Mouse (Mus musculus): ENCODE data around the gene Irak3. TPM values are rescaled to one million over a fixed set of nuclear protein-coding genes. Genes with fewer than 3 reads are reported as not detected.
"Not testable (repeated sequence)": the region's sequence is repeated elsewhere in the genome, so short reads cannot be mapped to it uniquely, and the experiment has no call there.

The Irak3 gene
- total and polyA plus RNA-seq, 3 experiments, result 0.47 TPM; not detected in 2

DNA sequence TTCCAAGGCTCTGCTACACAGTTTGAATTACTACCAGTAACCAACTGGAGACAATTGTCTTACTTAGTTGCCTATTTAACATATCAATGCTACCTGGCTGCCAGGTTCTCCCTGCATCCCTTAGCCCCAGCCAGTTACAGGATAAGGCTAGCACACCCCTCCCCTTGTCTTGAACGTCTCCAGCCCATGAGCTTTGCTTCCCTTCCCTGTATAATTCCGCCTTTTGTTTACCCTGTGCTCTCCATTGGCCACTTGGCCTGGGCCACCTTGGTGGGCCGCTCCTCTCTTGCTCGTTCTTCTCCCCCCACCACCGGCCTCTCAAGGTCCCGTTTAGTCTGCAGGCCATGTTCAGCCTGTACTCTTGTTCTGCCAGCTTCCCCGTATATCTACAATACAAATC is 87.4 kb downstream of the Irak3 start:
- no peak overlapping the region for H3K4me3 ChIP-seq (ENCODE audit: control insufficient read depth in 1 of 2, insufficient read depth in 1 of 2, low read depth in 2 of 2, low read length in 2 of 2)
- H3K79me2 ChIP-seq (ENCODE audit: control insufficient read depth, insufficient read depth, low read length, poor library complexity), result no peaks in the 10 kb centered on the region; the same call in 1 of the 2 replicates
- DNase-seq (ENCODE audit: low read depth, low spot score), result no peak
- peaks cover 2 to 3% of the 10 kb centered on the region in 2 experiments; a peak in 2 of 4 replicates for H3K36me3 ChIP-seq (ENCODE audit: control insufficient read depth in 1 of 2, insufficient read depth in 2 of 2, low read length in 2 of 2)
- TF ChIP-seq BHLHE40 (IDR thresholded peaks at IDR 0.05; ENCODE audit: borderline replicate concordance, low read depth, low read length) (no peak), NELFE (IDR thresholded peaks at IDR 0.05; ENCODE audit: low read depth, low read length) (no peak), ZKSCAN1 (IDR thresholded peaks at IDR 0.05; ENCODE audit: low read depth, low read length) (no peak), TAL1 (IDR thresholded peaks at IDR 0.05; ENCODE audit: low read length) (no peak), ELF1 (IDR thresholded peaks at IDR 0.05; ENCODE audit: low read depth, low read length) (no peak), CHD2 (IDR thresholded peaks at IDR 0.05; ENCODE audit: low read length) (no peak), USF1 (IDR thresholded peaks at IDR 0.05; ENCODE audit: low read depth, low read length) (no peak), POLR2AphosphoS2 (IDR thresholded peaks at IDR 0.05; ENCODE audit: low read length) (no peak), POLR2A (IDR thresholded peaks at IDR 0.05; ENCODE audit: control insufficient read depth in 1 of 2, insufficient read depth in 1 of 2, low read depth in 1 of 2, low read length in 2 of 2, poor library complexity in 1 of 2) (no peak), MAFK (IDR thresholded peaks at IDR 0.05; ENCODE audit: borderline replicate concordance, low read depth, low read length) (no peak)
- H3K27me3 ChIP-seq (ENCODE audit: control insufficient read depth in 1 of 2, insufficient read depth in 2 of 2, low read length in 2 of 2), result no peaks in the 10 kb centered on the region; a peak in 1 of 4 replicates
- no peaks in the 10 kb centered on the region for H3K9me3 ChIP-seq (replicated peaks; ENCODE audit: insufficient read depth, low read length)
- no peak overlapping the region for H3K9ac ChIP-seq (ENCODE audit: control insufficient read depth, low read depth, low read length, poor library complexity, severe bottlenecking)
- H3K27ac ChIP-seq (ENCODE audit: control insufficient read depth, low read depth, low read length), result no peak overlapping the region
- no peaks in the 10 kb centered on the region for H3K4me1 ChIP-seq (ENCODE audit: control insufficient read depth in 1 of 2, insufficient read depth in 2 of 2, low read length in 2 of 2)

DNA sequence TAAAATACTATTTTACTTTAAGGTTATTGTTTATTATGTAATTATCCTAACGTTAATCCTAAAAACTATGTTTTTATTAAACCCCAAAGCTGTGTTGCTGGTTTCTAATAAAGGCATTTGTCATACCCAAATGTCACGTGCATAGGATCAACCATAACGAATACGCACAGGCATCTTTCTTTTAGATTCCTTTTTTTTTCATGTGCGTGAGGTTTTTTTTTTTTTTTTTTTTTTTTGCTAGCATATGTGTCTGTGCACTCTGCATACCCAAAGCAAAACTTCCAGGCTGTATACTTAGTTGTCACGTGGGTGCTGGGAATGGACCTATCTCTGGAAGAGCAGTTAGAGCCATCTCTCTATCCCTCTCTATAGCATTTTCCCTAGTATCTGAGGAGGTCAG is 88.0 kb downstream of the Irak3 start:
- peak; percentile 67; the same call in 1 of the 2 replicates for TF ChIP-seq ZNF384 (IDR thresholded peaks at IDR 0.05; ENCODE audit: low read depth, low read length)
- no peak for TF ChIP-seq POLR2AphosphoS2 (IDR thresholded peaks at IDR 0.05; ENCODE audit: low read length)

DNA sequence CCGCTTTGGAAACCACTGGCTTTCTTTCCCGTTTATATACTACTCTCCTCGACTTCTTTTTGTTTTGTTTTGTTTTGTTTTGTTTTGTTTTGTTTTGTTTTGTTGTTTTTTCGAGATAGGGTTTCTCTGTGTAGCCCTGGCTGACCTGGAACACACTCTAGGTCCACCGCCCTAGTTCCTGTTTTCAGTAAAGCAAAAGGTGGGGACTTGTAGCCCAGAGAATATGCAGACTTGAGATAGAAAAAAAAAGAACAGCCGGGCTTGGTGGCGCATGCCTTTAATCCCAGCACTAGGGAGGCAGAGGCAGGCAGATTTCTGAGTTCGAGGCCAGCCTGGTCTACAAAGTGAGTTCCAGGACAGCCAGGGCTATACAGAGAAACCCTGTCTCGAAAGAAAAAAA is 88.4 kb downstream of the Irak3 start:
- not testable (repeated sequence) for H3K9me3 ChIP-seq (replicated peaks; ENCODE audit: insufficient read depth, low read length); H3K36me3 ChIP-seq (ENCODE audit: control insufficient read depth in 1 of 2, insufficient read depth in 2 of 2, low read length in 2 of 2); H3K79me2 ChIP-seq (ENCODE audit: control insufficient read depth, insufficient read depth, low read length, poor library complexity); H3K27me3 ChIP-seq (ENCODE audit: control insufficient read depth in 1 of 2, insufficient read depth in 2 of 2, low read length in 2 of 2); H3K4me1 ChIP-seq (ENCODE audit: control insufficient read depth in 1 of 2, insufficient read depth in 2 of 2, low read length in 2 of 2)
- TF ChIP-seq ELF1 (IDR thresholded peaks at IDR 0.05; ENCODE audit: low read depth, low read length), result peak; percentile 60; the same call in 1 of the 2 replicates
- TF ChIP-seq ZNF384 (IDR thresholded peaks at IDR 0.05; ENCODE audit: low read depth, low read length), result peak; percentile 86
- peak; percentile 97 for TF ChIP-seq TBP (IDR thresholded peaks at IDR 0.05; ENCODE audit: low read depth, low read length)
- TF ChIP-seq EP300 (IDR thresholded peaks at IDR 0.05; ENCODE audit: low read depth in 1 of 2, low read length in 2 of 2), result peak; percentile 23 to 29; a peak in 1 of 4 replicates
- 0 out of 2 replicates have a peak, but pooled peaks have one; percentile 18 for TF ChIP-seq MAZ (IDR thresholded peaks at IDR 0.05; ENCODE audit: low read depth, low read length)
- TF ChIP-seq MYC (IDR thresholded peaks at IDR 0.05; ENCODE audit: low read depth, low read length), result 0 out of 2 replicates have a peak, but pooled peaks have one; percentile 5
- Histone ChIP-seq H3K4me3 (ENCODE audit: control insufficient read depth in 1 of 2, insufficient read depth in 1 of 2, low read depth in 2 of 2, low read length in 2 of 2) (peak overlapping the region; percentile 76 to 78), H3K9ac (ENCODE audit: control insufficient read depth, low read depth, low read length, poor library complexity, severe bottlenecking) (peak overlapping the region; percentile 79), H3K27ac (ENCODE audit: control insufficient read depth, low read depth, low read length) (peak overlapping the region; percentile 92)
- DNase-seq (ENCODE audit: low read depth, low spot score), result peak; percentile 83

More for the DNA sequence above, 88.0 kb downstream of the Irak3 start:
- H3K27ac ChIP-seq (ENCODE audit: control insufficient read depth, low read depth, low read length), result no peak overlapping the region; the same call in 1 of the 2 replicates
- peak overlapping the region; percentile 76 to 78; a peak in 2 of 4 replicates for H3K4me3 ChIP-seq (ENCODE audit: control insufficient read depth in 1 of 2, insufficient read depth in 1 of 2, low read depth in 2 of 2, low read length in 2 of 2)
- no peaks in the 10 kb centered on the region; a peak in 1 of 4 replicates for H3K27me3 ChIP-seq (ENCODE audit: control insufficient read depth in 1 of 2, insufficient read depth in 2 of 2, low read length in 2 of 2)
- H3K9me3 ChIP-seq (replicated peaks; ENCODE audit: insufficient read depth, low read length), result no peaks in the 10 kb centered on the region
- no peak for DNase-seq (ENCODE audit: low read depth, low spot score)
- H3K4me1 ChIP-seq (ENCODE audit: control insufficient read depth in 1 of 2, insufficient read depth in 2 of 2, low read length in 2 of 2), result no peaks in the 10 kb centered on the region
- no peak overlapping the region for H3K9ac ChIP-seq (ENCODE audit: control insufficient read depth, low read depth, low read length, poor library complexity, severe bottlenecking)
- no peaks in the 10 kb centered on the region; the same call in 1 of the 2 replicates for H3K79me2 ChIP-seq (ENCODE audit: control insufficient read depth, insufficient read depth, low read length, poor library complexity)
- H3K36me3 ChIP-seq (ENCODE audit: control insufficient read depth in 1 of 2, insufficient read depth in 2 of 2, low read length in 2 of 2), result peaks cover 2 to 3% of the 10 kb centered on the region in 2 experiments; a peak in 2 of 4 replicates

Measured in MEL (cell line).